Mouse (Mus musculus) G1E-ER4 (cell line): Measurements from ENCODE around the gene 6430548M08Rik. TPM values are rescaled to one million over a fixed set of nuclear protein-coding genes. Genes with fewer than 3 reads are reported as not detected.

Experiments used
- GATA1 ChIP-seq: IDR thresholded peaks from one replicate; pipeline ENCODE4 v1.8.0; 2012; ENCODE audit warnings: low read length, inconsistent platforms
- polyA plus RNA-seq: library from polyadenylated mRNA; stranded (reverse); fragments of >175 nt; gene quantifications from 2 replicates; pipeline ENCODE4 v1.2.3, GENCODE M21; 2012

6430548M08Rik gene
- polyA plus RNA-seq, 1 experiment = 0.16 TPM

GRCm38 (mm10) chr8:120096486-120096885, 17.5 kb upstream of the 6430548M08Rik start:
- no peak for TF ChIP-seq GATA1

GRCm38 (mm10) chr8:120100388-120101067, 13.4 kb upstream of the 6430548M08Rik start:
- TF ChIP-seq GATA1 = no peak

GRCm38 (mm10) chr8:120101068-120101972, 12.6 kb upstream of the 6430548M08Rik start, which contains the start of gene Zdhhc7:
Gene Zdhhc7, minus strand, starts transcription at chr8:120101482.
- no peak for TF ChIP-seq GATA1

GRCm38 (mm10) chr8:120103916-120104315, 10.0 kb upstream of the 6430548M08Rik start:
- no peak for TF ChIP-seq GATA1

- no peak for TF ChIP-seq GATA1
Measured at GRCm38 (mm10) chr8:120104721-120105272, 9.2 kb upstream of the 6430548M08Rik start.

GRCm38 (mm10) chr8:120109149-120109548, 4.8 kb upstream of the 6430548M08Rik start:
- TF ChIP-seq GATA1 = no peak

GRCm38 (mm10) chr8:120110966-120111365, 3.0 kb upstream of the 6430548M08Rik start:
- TF ChIP-seq GATA1 = no peak

- no peak for TF ChIP-seq GATA1
Measured at GRCm38 (mm10) chr8:120111382-120111781, 2.6 kb upstream of the 6430548M08Rik start.

- no peak for TF ChIP-seq GATA1
Measured at GRCm38 (mm10) chr8:120112535-120112934, 1.4 kb upstream of the 6430548M08Rik start.

- TF ChIP-seq GATA1 = no peak
Measured at GRCm38 (mm10) chr8:120113306-120113705, 646 bp upstream of the 6430548M08Rik start.

- TF ChIP-seq GATA1 = no peak
Measured at GRCm38 (mm10) chr8:120114315-120114841, 426 bp downstream of the 6430548M08Rik start.

- TF ChIP-seq GATA1 = no peak
Measured at GRCm38 (mm10) chr8:120116600-120116999, 2.6 kb downstream of the 6430548M08Rik start.

- TF ChIP-seq GATA1 = no peak
Measured at GRCm38 (mm10) chr8:120118162-120118561, 4.2 kb downstream of the 6430548M08Rik start.

- TF ChIP-seq GATA1 = no peak
Measured at GRCm38 (mm10) chr8:120118847-120119246, 4.9 kb downstream of the 6430548M08Rik start.

- TF ChIP-seq GATA1 = no peak
Measured at GRCm38 (mm10) chr8:120119429-120119828, 5.5 kb downstream of the 6430548M08Rik start.

GRCm38 (mm10) chr8:120119931-120120330, 6.0 kb downstream of the 6430548M08Rik start:
- TF ChIP-seq GATA1 = no peak
